Mouse (Mus musculus): Measurements from ENCODE around the gene Hoxb4. TPM values are rescaled to one million over a fixed set of nuclear protein-coding genes. Genes with fewer than 3 reads are reported as not detected.

Gene Hoxb4
- 4.6 and 4.9 TPM in 2 replicates for polyA plus RNA-seq (2012; rRNA removed; ENCODE audit: low replicate concordance)

GRCm38 (mm10) chr11:96317608-96318367, at the start of gene Hoxb4:
Hoxb4 (plus strand) TSS chr11:96318267.

DNA sequence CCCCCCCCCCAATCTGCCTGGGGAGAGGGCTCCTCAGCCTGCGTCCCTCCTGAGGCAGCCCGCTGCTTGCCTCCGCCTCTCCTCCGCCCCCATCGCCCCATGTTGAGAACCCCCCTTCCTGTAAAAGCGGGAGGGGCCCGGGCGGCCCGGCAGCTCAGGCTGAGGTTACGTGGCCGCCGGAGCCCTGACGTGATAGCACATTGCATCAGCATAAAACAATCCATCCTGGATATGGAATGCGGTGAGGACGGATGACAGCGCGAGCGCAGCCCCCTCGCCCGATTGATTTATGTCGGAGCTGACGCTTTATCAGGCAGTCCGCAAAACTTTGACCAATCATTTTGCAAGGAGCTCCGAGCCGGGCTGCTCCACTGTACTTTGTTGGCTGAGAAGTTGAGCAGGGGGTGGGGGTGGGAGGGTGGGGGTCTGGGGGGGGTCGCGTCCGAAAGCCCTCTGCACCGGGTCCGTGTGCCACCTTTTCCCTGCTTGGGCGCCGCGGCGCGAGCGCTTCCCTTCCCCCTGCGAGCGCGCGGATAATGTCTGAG, 47.0 kb upstream of the Hoxb4 start, which contains the start of gene Hoxb9:
TSS of gene Hoxb9 (plus strand) at position 462 of the 545 bp plus-strand sequence.

DNA sequence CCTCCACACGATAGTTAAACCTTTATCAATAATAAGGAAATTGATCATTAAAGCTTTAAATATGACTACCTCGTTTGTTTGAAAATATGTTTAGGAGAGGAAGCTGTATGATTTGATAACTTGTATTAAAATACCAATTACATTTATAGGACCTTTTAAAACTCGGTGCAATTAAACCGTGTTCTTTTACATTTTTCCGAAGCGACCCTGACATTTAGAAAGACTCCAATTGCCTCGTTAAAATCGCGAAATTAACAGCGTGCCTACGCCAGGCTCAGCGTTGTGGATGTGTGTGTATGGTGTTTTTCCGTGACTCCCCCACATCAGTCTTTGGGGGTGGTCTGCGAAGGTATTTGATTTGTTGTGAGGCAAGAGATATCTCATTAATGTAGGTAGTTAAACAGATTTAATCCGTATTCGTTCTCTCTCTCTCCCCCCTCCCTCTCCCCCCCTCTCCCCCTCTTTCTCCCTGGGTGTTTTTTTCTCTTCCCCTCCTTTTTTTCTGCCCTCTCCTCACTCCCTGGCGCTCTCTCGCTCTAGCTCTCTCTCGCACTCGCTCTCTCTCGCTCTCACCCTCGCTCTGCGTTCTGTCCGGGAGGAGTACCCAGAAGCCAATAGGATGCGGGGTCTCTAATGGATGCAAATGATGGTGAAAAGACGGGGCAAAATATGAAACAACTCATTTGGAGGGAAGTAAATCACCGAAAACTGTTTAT, 36.1 kb upstream of the Hoxb4 start, which contains the start of gene Hoxb8:
TSS of gene Hoxb8 (plus strand) at position 51 of the 716 bp plus-strand sequence.

GRCm38 (mm10) chr11:96285771-96286738, 32.0 kb upstream of the Hoxb4 start, which contains the start of gene Hoxb7:
Hoxb7 (plus strand) TSS chr11:96286623.

DNA sequence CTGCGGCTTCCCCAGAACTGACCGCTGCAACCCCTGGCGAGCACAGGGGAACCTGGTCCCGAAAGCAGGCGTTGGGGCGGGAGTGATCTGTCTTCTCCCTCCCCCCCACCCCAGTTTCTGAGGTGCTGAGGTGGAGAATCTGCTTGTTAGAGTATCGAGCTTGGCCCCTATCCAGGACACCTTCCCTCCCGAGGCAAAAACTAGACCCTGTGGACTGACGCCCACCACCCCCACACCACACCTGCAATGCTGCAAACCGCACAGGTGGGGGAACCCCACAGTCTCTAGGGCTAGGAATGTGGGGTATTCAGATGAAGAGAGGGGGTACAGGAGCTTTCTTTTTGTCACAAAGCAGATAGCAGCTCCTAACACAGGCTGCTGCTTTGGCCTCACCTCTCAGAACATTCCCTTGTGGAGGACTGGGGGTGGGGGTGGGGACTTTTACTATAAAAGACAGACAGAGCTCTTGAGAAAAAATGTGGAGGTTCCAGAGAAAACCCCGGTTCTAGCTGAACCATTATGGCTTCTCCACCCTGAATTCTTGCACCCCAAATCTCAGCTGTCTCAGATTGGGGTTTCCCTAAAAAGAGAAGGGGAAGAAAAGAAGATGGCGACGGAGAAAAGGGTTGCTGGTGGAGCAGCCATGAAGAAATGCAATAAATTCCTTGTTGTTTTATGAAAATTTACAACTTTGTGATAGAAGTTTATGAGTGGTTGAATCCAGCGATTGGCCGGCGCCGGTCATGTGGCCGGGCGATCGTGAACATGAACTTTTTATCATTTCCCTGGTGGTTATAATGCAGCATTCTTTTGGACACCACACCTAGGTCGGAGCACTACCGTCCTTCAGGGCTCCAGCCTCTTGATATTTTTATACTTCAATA, 26.1 kb upstream of the Hoxb4 start, which contains the start of gene Hoxb6:
TSS of gene Hoxb6 (plus strand) at position 796 of the 884 bp plus-strand sequence.

DNA sequence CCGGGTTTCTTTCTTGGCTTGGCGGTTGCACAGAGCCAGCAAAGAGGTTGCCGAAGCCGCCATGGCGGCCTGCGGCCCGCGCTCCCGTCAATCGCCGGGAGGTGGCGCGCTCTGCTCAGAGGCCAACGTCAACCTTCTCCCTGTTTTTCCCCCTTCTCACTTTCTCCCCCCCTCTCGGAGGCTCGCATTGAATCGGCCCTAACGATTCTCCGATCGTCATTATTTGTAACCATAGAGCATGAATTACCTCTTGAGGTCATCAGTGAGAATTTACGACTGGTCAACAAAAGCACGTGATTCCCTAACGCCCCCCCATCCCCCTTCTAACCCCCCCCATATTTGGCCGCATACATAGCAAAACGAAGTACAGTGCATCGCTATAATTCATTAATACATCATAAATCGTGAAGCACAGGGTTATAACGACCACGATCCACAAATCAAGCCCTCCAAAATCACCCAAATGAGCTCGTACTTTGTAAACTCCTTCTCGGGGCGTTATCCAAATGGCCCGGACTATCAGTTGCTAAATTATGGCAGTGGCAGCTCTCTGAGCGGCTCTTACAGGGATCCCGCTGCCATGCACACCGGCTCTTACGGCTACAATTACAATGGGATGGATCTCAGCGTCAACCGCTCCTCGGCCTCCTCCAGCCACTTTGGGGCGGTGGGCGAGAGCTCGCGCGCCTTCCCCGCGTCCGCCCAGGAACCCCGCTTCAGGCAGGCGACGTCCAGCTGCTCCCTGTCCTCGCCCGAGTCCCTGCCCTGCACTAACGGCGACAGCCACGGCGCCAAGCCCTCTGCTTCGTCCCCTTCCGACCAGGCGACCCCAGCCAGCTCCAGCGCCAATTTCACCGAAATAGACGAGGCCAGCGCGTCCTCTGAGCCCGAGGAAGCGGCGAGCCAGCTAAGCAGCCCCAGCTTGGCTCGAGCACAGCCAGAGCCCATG, 14.6 kb upstream of the Hoxb4 start, which contains the start of gene Hoxb5:
TSS of gene Hoxb5 (plus strand) at position 186 of the 949 bp plus-strand sequence.

GRCm38 (mm10) chr11:96323154-96323553, 5.1 kb downstream of the Hoxb4 start, which contains the start of gene Hoxb3:
Hoxb3 (plus strand) TSS chr11:96323326.

DNA sequence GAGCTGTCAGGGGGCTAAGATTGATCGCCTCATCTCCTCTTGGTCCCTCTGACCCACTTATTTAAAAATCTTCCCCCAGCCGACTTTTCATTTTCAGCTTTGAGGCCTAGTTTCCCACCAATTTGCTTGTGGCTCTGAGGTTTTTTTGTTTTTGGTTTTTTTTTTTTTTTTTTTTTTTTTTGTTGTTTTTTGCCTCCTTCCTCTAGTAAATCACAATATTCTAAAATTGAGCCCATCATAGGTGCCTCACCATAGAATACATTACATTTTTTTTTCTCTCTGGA, 32.2 kb downstream of the Hoxb4 start, which contains the start of gene Hoxb2:
TSS of gene Hoxb2 (plus strand) at position 185 of the 284 bp plus-strand sequence.

DNA sequence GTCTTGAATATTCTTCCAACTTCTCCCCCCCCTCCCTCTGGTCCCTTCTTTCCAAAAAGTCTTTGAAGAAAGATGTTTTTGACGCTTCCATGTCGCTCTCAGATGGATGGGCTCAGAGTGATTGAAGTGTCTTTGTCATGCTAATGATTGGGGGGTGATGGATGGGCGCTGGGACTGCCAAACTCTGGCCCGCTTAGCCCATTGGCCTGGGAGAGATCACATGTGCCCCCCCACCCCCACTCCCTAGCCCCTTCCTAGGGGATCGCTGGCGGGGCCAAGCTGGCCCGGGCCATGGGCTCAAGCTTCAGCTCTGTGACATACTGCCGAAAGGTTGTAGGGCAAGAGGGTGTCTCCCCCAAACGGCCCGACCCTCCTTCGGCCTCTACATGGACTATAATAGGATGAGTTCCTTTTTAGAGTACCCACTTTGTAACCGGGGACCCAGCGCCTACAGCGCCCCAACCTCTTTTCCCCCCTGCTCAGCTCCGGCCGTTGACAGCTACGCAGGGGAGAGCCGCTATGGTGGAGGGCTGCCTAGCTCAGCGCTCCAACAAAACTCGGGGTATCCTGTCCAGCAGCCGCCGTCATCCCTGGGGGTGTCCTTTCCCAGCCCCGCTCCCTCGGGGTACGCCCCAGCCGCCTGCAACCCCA, 47.5 kb downstream of the Hoxb4 start, which contains the start of gene Hoxb1:
TSS of gene Hoxb1 (plus strand) at position 312 of the 651 bp plus-strand sequence.

Other genes with a start within 250 kb of the Hoxb4 start
- gene Atp5g1, start 242.6 kb upstream of the Hoxb4 start, polyA plus RNA-seq (2012; rRNA removed; ENCODE audit: low replicate concordance), result 1,425 and 1,729 TPM in 2 replicates
- not detected in 2 replicates for gene Calcoco2, start 206.3 kb upstream of the Hoxb4 start, polyA plus RNA-seq (2012; rRNA removed; ENCODE audit: low replicate concordance)
- gene Ttll6, start 184.5 kb upstream of the Hoxb4 start, polyA plus RNA-seq (2012; rRNA removed; ENCODE audit: low replicate concordance), result 0.18 TPM in 1 of 2 replicates, not detected in the other
- gene Hoxb13, start 124.0 kb upstream of the Hoxb4 start, polyA plus RNA-seq (2012; rRNA removed; ENCODE audit: low replicate concordance), result 0.04 and 0.38 TPM in 2 replicates
- gene Hoxb9, start 46.8 kb upstream of the Hoxb4 start, polyA plus RNA-seq (2012; rRNA removed; ENCODE audit: low replicate concordance), result 0.07 and 0.15 TPM in 2 replicates
- gene Hoxb8, start 36.4 kb upstream of the Hoxb4 start, polyA plus RNA-seq (2012; rRNA removed; ENCODE audit: low replicate concordance), result 0.51 and 6.0 TPM in 2 replicates
- 0.23 and 1.7 TPM in 2 replicates for gene Hoxb7, start 31.6 kb upstream of the Hoxb4 start, polyA plus RNA-seq (2012; rRNA removed; ENCODE audit: low replicate concordance)
- 1.3 and 11.0 TPM in 2 replicates for gene Hoxb6, start 25.8 kb upstream of the Hoxb4 start, polyA plus RNA-seq (2012; rRNA removed; ENCODE audit: low replicate concordance)
- 3.1 and 4.1 TPM in 2 replicates for gene Hoxb5, start 14.9 kb upstream of the Hoxb4 start, polyA plus RNA-seq (2012; rRNA removed; ENCODE audit: low replicate concordance)
- 3.2 and 6.5 TPM in 2 replicates for gene Hoxb3, start 5.1 kb downstream of the Hoxb4 start, polyA plus RNA-seq (2012; rRNA removed; ENCODE audit: low replicate concordance)
- gene Hoxb2, start 32.3 kb downstream of the Hoxb4 start, polyA plus RNA-seq (2012; rRNA removed; ENCODE audit: low replicate concordance), result 15.3 and 16.3 TPM in 2 replicates
- gene Hoxb1, start 47.5 kb downstream of the Hoxb4 start, polyA plus RNA-seq (2012; rRNA removed; ENCODE audit: low replicate concordance), result not detected in 2 replicates
- 0.97 and 1.8 TPM in 2 replicates for gene Skap1, start 146.3 kb downstream of the Hoxb4 start, polyA plus RNA-seq (2012; rRNA removed; ENCODE audit: low replicate concordance)

Measured in duodenum, adult 2 months (tissue).